Mouse (Mus musculus): Measurements from ENCODE around the gene Rpl7a.
"Not testable (repeated sequence)": the region's sequence is repeated elsewhere in the genome, so short reads cannot be mapped to it uniquely, and the experiment has no call there.

The Rpl7a gene

DNA sequence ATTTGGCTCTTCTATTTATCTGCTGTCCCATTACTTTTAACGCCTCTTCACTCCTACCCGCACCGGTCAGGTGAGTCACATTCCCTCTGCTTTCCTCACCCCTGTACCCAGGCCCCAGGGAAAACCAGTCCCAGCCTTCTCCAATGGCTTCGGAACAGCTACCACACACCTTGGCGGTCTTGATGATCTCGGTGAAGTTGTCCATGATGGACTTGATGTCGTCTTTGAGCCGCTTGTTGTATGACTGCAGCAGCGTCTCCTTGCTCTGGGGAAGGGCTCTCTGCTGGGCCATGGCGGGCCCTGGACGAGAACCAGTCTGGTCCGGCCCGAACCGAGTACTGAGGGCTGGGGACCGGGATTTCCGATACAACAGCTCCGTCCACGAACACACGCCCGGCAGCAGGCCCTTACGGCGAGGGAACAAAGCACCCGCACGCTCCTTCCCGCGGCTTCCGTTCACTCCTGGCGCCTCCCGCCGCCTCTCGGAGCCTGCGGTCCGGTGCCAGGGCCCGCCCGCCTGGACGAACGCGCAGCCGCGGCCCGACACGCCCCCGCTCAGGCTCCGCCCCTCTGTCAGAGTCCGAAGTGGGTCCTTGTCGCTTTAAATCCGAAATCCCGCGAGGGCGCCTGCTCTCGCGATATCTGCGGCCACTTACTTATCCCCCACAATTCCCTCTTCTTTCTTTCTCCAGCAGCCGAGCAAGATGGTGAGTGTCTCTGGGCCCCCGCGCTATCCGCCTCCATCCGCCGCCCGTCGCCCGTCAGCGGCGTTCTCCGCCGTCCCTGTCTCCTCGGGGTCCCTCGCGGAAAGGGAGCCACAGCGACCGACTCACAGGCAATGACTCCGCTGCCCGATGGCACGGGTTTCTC, at the start of gene Rpl7a, which contains the start of gene Med22:
Gene Rpl7a (plus strand): TSS at position 641 of the 870 bp plus-strand sequence.
Gene Med22 (minus strand): TSS at position 554 of the 870 bp plus-strand sequence.
- in situ Hi-C loops (cut with MboI) = loop anchor here (25.0 kb wide), 2 partner anchors 473 to 1348 kb away; partner anchors contain the start of genes Edf1, Mamdc4 and Sec16a

DNA sequence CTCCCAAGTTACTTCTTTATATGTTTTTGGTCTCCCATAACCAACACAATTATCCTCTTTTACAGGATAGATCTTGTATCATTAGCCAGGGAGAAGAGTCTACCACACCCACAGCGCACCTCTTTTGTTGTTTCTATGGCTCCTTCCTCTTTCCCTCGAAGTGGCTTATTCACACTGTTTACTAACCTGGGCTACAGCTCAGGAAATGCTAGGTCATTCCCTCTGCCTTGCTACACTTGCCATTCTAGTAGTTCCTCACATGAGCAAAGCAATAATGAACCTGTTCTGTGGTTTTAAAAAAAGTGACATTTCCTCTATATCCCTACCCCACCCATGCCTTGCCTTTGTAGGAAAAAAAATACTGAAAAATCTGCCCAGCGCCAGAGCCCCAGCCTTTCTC, 47.7 kb upstream of the Rpl7a start:
- in situ Hi-C loops (cut with MboI) = no loop called here

DNA sequence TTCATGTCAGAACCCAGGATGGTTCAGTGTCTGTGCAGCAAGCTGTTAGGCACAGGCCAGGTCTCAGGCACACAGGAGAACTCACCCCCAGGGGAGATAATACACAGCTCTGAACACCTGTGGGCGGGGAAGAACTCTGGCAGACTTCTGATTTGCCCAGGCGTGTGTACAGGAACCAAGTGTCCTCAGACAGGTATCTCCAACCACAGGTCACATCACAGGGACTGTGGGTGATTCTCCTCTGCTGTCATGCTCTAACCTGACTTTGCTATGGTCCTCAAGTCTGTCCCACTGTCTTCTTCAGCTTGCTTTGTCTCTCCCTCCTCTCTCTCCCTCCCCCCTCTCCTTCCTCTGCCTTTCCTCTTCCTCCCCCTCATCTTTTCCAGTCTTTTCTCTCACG, 45.7 kb upstream of the Rpl7a start, which contains the start of gene Abo:
Gene Abo (minus strand): TSS at position 101 of the 400 bp plus-strand sequence.
- in situ Hi-C loops (cut with MboI) = no loop called here

DNA sequence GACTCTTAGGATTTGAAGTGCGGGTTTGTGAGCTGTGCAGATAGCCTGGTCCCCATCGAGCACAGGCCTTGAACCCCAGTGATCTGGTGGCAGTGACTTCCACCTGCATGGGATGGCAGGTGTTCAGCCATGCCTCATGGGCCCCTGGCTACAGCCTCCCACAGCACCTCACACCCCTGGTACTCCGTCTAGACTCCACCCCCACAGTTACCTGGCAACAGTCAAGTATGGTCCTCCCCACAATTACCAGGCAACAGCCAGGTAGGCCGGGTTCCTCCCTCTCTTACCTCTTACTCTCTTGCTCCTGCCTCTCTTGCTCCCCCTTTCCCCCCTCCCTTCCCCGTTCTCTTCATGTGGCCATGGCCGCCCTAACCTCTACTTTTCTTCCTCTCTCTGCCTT, 39.9 kb upstream of the Rpl7a start:
- in situ Hi-C loops (cut with MboI) = no loop called here

DNA sequence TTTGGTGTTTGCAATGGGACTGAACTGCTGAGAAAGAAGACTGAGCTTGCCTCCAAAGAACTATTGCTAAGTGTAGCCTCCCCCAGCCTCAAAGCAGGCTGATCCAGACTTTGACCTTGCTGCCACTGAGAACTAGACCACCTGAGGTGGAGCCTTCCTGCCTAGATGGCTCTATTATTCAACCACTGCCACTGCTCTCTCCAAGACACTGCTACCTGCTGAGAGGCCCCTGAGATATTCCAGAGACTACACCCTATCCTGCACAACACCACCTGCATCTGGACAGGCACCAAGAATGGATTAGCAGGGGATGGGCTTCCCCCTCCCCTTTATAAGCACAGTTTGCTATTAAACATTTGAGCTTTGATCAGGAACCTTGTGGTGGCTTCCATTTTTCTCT, 32.0 kb upstream of the Rpl7a start:
- in situ Hi-C loops (cut with MboI) = no loop called here

DNA sequence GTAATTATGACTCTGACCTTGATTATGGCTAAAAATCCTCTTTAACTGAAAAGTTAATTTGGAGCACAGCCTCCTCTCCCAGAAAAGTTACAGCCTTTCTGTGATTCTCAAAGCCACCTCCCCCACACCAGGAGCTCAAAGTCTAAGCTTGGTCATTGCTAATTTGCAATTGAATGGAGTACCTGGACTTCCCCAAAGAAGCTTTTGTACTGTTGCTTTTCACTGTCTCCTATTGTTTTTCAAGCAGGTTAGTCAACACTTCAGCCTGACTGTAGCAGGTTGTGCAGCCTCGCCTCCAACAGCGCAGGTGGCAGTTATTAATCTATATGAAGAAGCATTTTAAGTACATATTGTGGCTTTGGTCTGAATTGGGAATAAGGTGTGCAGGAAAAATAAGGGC, 25.0 kb upstream of the Rpl7a start:
- in situ Hi-C loops (cut with MboI) = not testable (repeated sequence)

DNA sequence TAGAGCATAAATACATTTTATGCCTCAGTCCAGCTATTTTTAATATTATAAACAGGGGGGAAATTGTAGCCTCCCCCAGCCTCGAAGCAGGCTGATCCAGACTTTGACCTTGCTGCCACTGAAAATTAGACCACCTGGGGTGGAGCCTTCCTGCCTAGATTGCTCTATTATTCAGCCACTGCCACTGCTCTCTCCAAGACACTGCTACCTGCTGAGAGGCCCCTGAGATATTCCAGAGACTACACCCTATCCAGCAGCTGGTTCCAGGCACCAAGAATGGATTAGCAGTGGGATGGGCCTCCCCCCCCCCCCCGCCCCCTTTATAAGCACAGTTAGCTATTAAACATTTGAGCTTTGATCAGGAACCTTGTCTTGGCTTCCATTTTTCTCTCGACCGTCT, 24.4 kb upstream of the Rpl7a start:
- in situ Hi-C loops (cut with MboI) = not testable (repeated sequence)

DNA sequence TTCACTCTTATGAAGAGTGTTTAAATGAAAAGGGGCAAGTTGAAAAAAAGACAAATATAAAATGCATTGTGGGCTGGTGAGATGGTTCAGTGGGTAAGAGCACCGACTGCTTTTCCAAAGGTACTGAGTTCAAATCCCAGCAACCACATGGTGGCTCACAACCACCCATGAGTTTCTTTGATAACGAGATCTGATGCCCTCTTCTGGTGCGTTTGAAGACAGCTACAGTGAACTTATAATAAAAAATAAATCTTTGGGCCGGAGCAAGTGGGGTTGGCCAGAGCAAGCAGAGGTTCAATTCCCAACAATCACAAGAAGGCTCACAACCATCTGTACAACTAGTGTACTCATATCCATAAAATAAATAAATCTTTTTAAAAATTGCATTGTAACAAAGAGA, 14.7 kb upstream of the Rpl7a start:
- in situ Hi-C loops (cut with MboI) = no loop called here

DNA sequence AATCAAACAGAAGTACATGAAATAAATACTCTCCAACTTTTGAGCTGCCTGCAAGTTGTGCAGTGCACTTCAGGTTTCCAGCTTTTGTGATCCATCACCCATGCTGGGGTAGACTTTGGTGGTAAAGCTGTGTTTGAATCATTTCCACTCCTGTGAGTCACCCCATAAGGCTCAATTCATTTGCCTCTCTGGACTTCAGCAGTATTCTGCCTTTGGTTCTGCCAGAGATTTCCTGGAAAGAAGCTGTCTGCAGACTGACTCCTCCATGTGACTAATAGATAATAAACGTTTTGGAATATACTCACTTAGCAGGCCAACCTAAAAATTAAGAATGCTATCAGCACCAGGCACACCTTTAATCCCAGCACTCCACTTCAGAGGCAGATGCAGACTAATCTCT, 9.8 kb upstream of the Rpl7a start:
- in situ Hi-C loops (cut with MboI) = loop anchor here (25.0 kb wide), 2 partner anchors 463 to 1338 kb away; partner anchors contain the start of genes Edf1, Mamdc4 and Sec16a

DNA sequence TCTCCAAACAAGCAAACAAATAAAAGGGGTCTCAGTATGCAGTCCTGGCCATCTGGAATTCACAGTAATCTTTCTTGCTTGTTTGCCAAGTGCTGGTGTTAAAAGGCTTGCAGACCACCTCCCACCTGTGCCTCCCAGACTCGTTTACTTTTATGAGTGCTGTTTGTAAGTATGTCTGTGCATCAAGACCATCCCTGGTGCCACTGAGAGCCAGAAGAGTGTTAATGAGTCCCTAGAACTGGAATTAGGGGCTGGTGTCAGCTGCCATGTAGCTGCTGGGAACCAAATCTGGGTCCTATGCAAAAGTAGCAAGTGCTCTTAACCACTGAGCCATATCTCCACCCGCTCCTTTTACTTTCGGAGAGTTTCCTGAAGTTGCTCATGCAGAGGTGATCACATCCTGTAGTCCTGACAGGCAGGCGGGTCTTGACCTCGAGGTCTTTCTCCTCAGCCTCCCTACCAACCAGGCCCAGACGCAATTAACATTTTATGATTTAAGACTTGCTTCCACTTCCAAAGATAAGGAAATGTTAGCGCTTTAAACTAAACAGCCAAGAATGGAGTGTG, 8.6 kb upstream of the Rpl7a start:
- in situ Hi-C loops (cut with MboI) = loop anchor here (25.0 kb wide), 2 partner anchors 465 to 1340 kb away; partner anchors contain the start of genes Edf1, Mamdc4 and Sec16a

DNA sequence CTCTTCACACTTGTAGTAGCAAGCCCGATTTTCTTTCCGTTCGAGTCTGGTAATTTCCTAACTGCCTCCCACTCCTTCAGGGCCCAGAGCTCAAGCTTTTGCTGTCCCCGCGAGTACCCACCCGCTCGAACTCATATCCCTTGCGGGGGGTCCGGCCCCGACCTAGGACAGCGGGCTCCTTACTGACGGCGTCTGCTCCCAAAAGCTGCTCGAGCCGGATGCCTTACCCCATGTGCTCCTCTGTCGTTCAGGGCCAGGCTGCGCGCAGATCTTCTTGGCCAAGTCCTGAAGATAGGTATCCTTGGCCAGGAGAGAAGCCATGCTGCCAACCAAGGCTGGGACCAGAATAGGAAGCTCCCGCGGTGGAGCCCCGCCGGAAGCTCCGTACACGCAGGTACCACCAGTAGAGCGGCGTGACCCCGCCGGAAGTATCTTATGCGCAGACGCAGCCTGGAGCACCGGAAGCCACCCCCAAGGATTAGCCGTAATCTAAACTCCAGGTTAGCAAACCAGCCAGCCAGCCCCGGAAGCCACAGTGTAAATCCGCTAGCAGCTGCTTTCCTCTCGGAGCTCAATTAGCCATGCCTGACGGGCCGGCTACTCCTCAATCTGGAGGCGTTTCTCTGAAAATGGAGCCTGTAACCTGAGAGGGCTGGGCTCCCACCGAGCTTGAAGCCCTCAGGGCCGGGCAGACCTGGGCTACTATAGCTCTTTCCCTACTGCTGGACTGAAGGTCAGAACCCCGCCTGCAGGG, 7.9 kb upstream of the Rpl7a start, which contains the start of gene Surf6:
Gene Surf6 (minus strand): TSS at position 413 of the 754 bp plus-strand sequence.
- in situ Hi-C loops (cut with MboI) = loop anchor here (25.0 kb wide), 2 partner anchors 465 to 1340 kb away; partner anchors contain the start of genes Edf1, Mamdc4 and Sec16a

DNA sequence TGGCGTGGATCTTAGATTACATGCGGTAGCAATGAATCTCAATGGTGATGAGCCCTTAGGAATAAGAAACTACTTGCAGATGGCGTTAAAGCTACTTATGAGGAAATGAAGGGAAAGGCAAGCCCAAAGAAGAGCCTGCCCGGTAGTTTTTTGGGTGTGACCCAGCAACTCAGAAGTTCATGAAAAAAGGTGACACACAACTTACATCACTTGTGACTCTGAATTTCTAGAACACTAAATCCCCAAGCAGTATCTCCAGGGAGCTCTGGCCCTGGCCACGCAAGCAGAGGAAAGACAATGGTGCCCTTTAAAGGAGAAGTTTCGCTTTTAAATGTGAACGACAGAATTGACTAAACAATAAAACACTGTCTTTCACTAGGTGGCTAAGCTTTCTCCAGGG, 7.3 kb upstream of the Rpl7a start:
- in situ Hi-C loops (cut with MboI) = loop anchor here (25.0 kb wide), 2 partner anchors 466 to 1341 kb away; partner anchors contain the start of genes Edf1, Mamdc4 and Sec16a

DNA sequence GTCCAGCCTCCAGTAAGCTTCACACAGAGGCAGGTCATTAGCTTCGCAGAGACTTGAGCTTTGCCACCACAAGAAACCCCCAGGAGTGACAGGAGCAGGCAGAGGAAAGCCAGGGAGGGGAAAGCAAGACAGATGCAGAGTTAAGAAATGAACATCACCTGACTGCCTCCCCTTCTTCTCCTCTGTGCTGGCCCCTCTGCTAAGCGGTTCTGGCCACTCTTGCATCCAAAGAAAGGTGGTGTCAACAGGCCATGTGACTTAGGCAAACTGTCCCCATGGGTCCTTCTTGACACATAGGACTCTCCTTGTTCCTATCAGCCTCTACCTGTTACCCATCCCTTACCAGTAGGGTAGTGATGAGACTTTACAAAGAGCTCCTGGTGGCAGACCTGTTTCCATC, 4.6 kb upstream of the Rpl7a start:
- in situ Hi-C loops (cut with MboI) = loop anchor here (25.0 kb wide), 2 partner anchors 469 to 1344 kb away; partner anchors contain the start of genes Edf1, Mamdc4 and Sec16a

DNA sequence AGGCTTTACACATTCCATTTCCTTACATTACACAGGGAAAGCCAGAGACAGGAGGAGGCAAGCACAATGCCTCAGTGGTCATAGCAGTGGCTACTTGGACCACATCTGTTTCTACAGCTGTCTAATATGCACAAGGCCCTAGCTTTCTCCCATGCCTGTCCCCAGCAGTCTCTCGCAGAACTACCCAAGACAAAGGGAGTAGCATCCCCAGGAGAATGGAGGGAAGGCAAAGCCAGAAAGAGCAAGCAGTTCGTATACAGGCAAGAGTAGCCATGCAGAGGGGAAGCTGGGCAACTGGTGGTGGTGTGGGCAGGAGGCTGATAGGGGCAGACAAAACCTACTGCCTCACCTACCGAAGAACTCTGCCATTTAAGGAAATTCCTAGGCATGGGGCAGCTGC, 4.1 kb upstream of the Rpl7a start:
- in situ Hi-C loops (cut with MboI) = loop anchor here (25.0 kb wide), 2 partner anchors 469 to 1344 kb away; partner anchors contain the start of genes Edf1, Mamdc4 and Sec16a

DNA sequence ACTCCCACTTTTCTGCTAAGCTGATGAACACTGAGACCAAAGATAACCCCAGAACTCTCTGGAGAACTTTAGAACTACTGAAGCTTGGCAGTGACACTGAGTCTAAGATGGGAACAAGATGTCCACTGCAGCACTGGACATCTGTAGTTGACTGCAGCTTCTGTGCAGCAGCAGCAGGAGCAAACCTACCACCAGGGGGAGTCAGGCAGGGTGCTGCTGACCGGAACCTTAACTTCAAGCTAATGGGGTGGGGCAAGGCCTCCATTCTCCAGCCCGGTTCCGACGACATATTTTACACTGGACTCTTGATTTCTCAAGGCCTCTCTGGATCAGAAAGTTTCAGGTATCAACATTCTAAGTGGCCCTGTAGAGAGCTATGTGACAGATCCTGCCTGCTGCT, 3.5 kb upstream of the Rpl7a start:
- in situ Hi-C loops (cut with MboI) = loop anchor here (25.0 kb wide), 2 partner anchors 470 to 1345 kb away; partner anchors contain the start of genes Edf1, Mamdc4 and Sec16a

DNA sequence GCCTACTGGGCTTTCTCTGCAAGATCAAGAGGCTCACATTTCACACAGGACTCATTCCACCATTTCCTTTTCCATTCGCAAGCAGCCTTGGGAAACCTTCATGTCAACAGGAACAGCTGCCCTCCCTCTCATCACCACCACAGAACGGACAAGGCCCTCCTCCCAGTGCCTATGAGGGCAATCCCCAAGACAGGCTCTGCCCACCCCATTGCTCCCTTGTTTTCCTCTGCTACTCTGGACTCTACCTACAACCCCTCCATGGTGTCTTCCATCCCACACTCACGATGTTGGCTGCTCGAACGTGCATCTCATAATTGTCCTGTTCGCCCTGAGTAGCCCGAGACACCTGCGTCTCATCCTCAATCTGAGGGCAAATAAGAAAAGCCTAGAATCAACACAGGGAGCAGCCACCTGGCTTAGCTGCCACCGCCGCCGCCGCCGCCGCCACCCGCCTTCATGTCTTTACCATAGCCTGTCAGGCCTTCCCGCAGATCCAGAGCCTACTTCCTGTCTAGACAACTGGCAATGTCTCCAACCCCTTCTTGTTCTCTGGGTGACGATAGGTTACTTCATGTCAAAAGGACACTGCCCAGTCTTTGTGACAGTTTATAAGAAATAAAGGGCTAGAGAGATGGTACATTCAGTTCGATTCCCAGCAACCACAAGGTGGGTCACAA, 1.7 kb upstream of the Rpl7a start:
- in situ Hi-C loops (cut with MboI) = loop anchor here (25.0 kb wide), 2 partner anchors 472 to 1347 kb away; partner anchors contain the start of genes Edf1, Mamdc4 and Sec16a

DNA sequence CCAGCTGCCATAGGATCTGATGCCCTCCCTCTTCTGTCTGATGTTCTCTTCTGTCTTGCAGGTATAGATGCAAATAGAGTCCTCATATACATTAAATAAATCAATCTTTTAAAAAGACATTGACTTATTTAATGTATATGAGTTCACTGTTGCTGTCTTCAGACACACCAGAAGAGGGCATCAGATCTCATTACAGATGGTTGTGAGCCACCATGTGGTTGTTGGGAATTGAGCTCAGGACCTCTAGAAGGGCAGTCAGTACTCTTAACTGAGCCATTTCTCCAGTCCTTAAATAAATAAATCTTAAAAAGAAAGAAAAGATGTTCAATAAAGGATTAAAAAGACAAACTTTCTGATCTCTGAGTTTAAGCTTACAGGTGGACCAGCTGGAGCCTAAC, 1.2 kb upstream of the Rpl7a start:
- in situ Hi-C loops (cut with MboI) = loop anchor here (25.0 kb wide), 2 partner anchors 472 to 1347 kb away; partner anchors contain the start of genes Edf1, Mamdc4 and Sec16a

DNA sequence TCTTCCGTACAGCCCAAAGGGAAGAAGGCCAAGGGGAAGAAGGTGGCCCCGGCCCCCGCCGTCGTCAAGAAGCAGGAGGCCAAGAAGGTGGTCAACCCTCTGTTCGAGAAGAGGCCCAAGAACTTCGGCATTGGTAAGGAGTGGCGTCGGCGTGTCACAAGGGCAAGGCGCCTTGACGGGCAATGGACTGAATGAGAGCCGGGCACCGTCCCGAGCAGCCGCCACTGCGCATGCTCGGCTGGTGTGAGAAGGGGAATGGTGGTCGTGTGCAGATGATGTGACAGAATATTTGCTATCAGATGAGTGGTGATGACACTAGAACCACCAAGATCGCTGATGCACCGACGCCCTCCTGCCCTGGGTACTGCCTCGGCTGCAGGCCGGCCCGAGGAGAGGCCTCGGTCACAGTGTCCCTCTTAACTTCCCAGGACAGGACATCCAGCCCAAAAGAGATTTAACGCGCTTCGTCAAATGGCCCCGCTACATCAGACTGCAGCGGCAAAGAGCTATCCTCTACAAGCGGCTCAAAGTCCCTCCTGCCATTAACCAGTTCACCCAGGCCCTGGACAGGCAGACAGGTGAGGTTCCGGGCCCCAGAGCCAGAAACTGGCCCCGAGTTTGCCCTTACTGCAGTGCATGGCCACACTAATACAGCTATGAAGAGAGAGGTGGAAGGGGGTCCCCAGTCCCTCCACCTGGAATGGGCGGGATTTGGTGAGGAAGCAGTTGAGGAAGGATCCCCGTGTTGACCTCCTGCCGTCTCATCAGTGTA, 616 bp downstream of the Rpl7a start:
- in situ Hi-C loops (cut with MboI) = loop anchor here (25.0 kb wide), 2 partner anchors 474 to 1349 kb away; partner anchors contain the start of genes Edf1, Mamdc4 and Sec16a

DNA sequence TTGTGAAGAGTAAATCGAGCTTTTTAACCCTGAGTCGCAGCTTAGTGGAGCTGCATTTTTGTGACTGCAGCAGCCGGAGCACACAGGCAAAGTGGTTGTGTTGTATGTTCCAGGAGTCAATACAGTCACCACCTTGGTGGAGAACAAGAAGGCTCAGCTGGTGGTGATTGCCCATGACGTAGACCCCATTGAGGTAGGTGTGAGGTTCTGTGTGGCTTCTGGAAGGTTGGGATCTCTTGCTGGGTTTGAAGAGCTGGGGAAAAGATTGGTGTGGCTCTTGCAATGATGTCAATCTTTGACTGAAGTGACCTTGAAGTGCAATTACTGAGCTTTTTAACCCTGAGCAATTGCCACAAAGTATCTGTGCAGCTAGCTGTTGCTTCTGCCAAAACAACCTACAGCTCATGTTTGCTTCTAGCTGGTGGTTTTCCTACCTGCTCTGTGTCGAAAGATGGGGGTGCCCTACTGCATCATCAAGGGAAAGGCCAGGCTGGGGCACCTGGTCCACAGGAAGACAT, 1.7 kb downstream of the Rpl7a start:
- in situ Hi-C loops (cut with MboI) = loop anchor here (25.0 kb wide), 2 partner anchors 475 to 1350 kb away; partner anchors contain the start of genes Edf1, Mamdc4 and Sec16a
